Mouse (Mus musculus) layer of hippocampus, adult 2 months (tissue): Measurements from ENCODE around the gene Dppa2. TPM values are rescaled to one million over a fixed set of nuclear protein-coding genes. Genes with fewer than 3 reads are reported as not detected.

ENCODE experiments used
- DNase-seq, 2 experiments: peaks; one replicate each; pipeline ENCODE4 v3.0.0; 2022; ENCODE audit warnings: low spot score in 2 of 2
- H3K27ac ChIP-seq: fragments of 200-600 bp; 2 replicates; pipeline ENCODE4 v1.8.1; 2022
- H3K4me3 ChIP-seq: fragments of 200-600 bp; 2 replicates; pipeline ENCODE4 v1.8.1; 2022; ENCODE audit warnings: mild to moderate bottlenecking
- CTCF ChIP-seq: fragments of 200-600 bp; conservative IDR thresholded peaks from 2 replicates; pipeline ENCODE4 v1.8.1; 2022; ENCODE audit warnings: antibody characterized with exemption, mild to moderate bottlenecking, moderate library complexity
- total RNA-seq, 2 experiments: library from RNA; stranded (reverse); gene quantifications; 2 replicates each; pipeline ENCODE4 v1.2.3; 2021

Gene Dppa2
- total RNA-seq, 2 experiments from 2014 or later, result not detected

- no peak overlapping the region for H3K27ac ChIP-seq
- no peak overlapping the region for H3K4me3 ChIP-seq
- no peak for DNase-seq
- peak; percentile 55 for TF ChIP-seq CTCF
These were observed 63.1 kb downstream of the Dppa2 start for GRCm38 (mm10) chr16:48366801-48367200.

GRCm38 (mm10) chr16:48368096-48368495 lies 64.4 kb downstream of the Dppa2 start:
- TF ChIP-seq CTCF, result no peak
- H3K27ac ChIP-seq, result no peak overlapping the region
- no peak overlapping the region for H3K4me3 ChIP-seq

More at GRCm38 (mm10) chr16:48368096-48368495, 64.4 kb downstream of the Dppa2 start:
- no peak for DNase-seq

Other genes with a start within 250 kb of the Dppa2 start
- not detected for gene Dppa4, start 20.2 kb upstream of the Dppa2 start, total RNA-seq
- not detected for gene Gm5485, start 108.5 kb downstream of the Dppa2 start, total RNA-seq
- under 1 TPM in 1 of 2 experiments, not detected in 1; 0.25 TPM for gene Morc1, start 127.3 kb downstream of the Dppa2 start, total RNA-seq